13 mouse cellular contexts compared by ENCODE assay signal in the genomic region with DNA sequence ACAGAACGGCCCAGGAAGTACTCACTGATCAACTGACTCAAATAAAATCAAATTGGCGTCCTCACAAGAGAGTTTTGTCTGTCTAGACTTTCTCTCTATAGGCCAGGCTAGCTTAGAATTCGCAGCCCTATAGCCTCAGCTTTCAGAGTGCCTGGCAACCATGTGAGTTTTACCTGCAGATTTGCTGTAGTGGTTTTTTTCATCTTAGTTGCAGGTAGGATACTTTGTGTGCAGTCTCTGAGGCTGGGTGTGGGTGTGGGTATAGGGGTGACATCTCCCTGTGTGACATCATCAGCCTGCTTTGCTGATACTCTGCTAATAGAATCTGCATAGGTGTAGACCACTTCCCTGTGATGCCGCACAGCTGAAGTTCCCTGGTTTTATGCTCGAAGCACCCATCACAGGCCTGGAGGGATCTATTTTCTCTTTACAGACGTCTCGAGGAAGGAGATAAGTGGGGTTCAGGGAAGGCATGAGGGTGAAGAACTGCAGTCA. TPM values are rescaled to one million over a fixed set of nuclear protein-coding genes. Genes with fewer than 3 reads are reported as not detected.
"Had no signal": no experiment of that assay in that cellular context is flagged by ENCODE, and none has a peak within 500 bp of the region (broad histone marks: within the 10 kb centered on the region; RNA-seq: fewer than 3 reads in every experiment).

No protein-coding gene starts in this region.

- H3K27me3 ChIP-seq: limb, embryonic 15.5 days; liver, embryonic 12.5 days; midbrain, embryonic 15.5 days; stomach, embryonic 15.5 days had no signal

- DNase-seq: kidney, adult 11 months; kidney, postnatal 14 days; layer of hippocampus, postnatal 36 days; lung, embryonic 14.5 days; lung, postnatal 10 days; lung, postnatal 4 days; right cerebral cortex, postnatal 14 days; thymus, postnatal 36 days had no signal

- ATAC-seq: liver, embryonic 12.5 days; midbrain, embryonic 15.5 days had no signal

- H3K36me3 ChIP-seq: limb, embryonic 15.5 days; liver, embryonic 12.5 days; midbrain, embryonic 15.5 days; stomach, embryonic 15.5 days had no signal

- H3K27ac ChIP-seq: limb, embryonic 15.5 days; liver, embryonic 12.5 days; midbrain, embryonic 15.5 days; stomach, embryonic 15.5 days had no signal

- H3K4me3 ChIP-seq: limb, embryonic 15.5 days; liver, embryonic 12.5 days; midbrain, embryonic 15.5 days; stomach, embryonic 15.5 days had no signal

- H3K4me1 ChIP-seq: limb, embryonic 15.5 days; liver, embryonic 12.5 days; midbrain, embryonic 15.5 days; stomach, embryonic 15.5 days had no signal

RNA-seq across cellular contexts. Expression of a gene that starts 1.2 kb away (rescaled TPM):
- polyA plus RNA-seq: midbrain, embryonic 11.5 days had no signal
